Mouse (Mus musculus) layer of hippocampus, postnatal 10 days (tissue): ENCODE results near the gene Rpusd4. TPM values are rescaled to one million over a fixed set of nuclear protein-coding genes. Genes with fewer than 3 reads are reported as not detected.

Experiments used
- DNase-seq, 2 experiments: peaks; one replicate each; pipeline ENCODE4 v3.0.0; 2021; ENCODE audit warnings: low spot score in 2 of 2
- long read RNA-seq: library from polyadenylated mRNA; stranded (forward); transcript quantifications from one replicate; pipeline ENCODE4 v2.0.0, GENCODE M21; 2023
- total RNA-seq, 2 experiments: library from RNA; stranded (reverse); gene quantifications; 2 replicates each; pipeline ENCODE4 v1.2.3; 2021

The Rpusd4 gene
- 10 to 100 TPM; 10.6 to 10.7 TPM for total RNA-seq
- long read RNA-seq, partial matches to known transcripts = 1 of 8 reads
- long read RNA-seq, other reads (novel, unspliced or antisense) = 4 of 8 reads

GRCm38 (mm10) chr9:35267146-35267975 is at the start of gene Rpusd4, which contains the start of gene Fam118b:
Rpusd4 (plus strand) TSS chr9:35267865.
Fam118b (minus strand) TSS chr9:35267805.
- DNase-seq = peak; percentile 88 to 93

- no peak for DNase-seq
These were observed 49.7 kb upstream of the Rpusd4 start for GRCm38 (mm10) chr9:35217963-35218362.

- DNase-seq = no peak
These were observed 44.2 kb upstream of the Rpusd4 start for GRCm38 (mm10) chr9:35223466-35223865.

GRCm38 (mm10) chr9:35228671-35229070 is 39.0 kb upstream of the Rpusd4 start:
- DNase-seq = no peak

- no peak for DNase-seq
These were observed 31.7 kb upstream of the Rpusd4 start for GRCm38 (mm10) chr9:35235996-35236395.

GRCm38 (mm10) chr9:35238371-35238770 is 29.3 kb upstream of the Rpusd4 start:
- no peak for DNase-seq

GRCm38 (mm10) chr9:35238915-35239571 is 28.6 kb upstream of the Rpusd4 start:
- DNase-seq = no peak

GRCm38 (mm10) chr9:35239734-35240133 is 27.9 kb upstream of the Rpusd4 start:
- DNase-seq = no peak

GRCm38 (mm10) chr9:35247405-35247804 is 20.3 kb upstream of the Rpusd4 start:
- DNase-seq = no peak

GRCm38 (mm10) chr9:35249476-35249875 is 18.2 kb upstream of the Rpusd4 start:
- DNase-seq = no peak

GRCm38 (mm10) chr9:35257365-35257764 is 10.3 kb upstream of the Rpusd4 start:
- DNase-seq = no peak

GRCm38 (mm10) chr9:35262418-35262817 is 5.2 kb upstream of the Rpusd4 start:
- no peak for DNase-seq

GRCm38 (mm10) chr9:35263431-35263830 is 4.2 kb upstream of the Rpusd4 start:
- DNase-seq = no peak

GRCm38 (mm10) chr9:35264509-35264908 is 3.2 kb upstream of the Rpusd4 start:
- DNase-seq = no peak

- DNase-seq = no peak
These were observed 481 bp downstream of the Rpusd4 start for GRCm38 (mm10) chr9:35267976-35268715.

GRCm38 (mm10) chr9:35277855-35278365 is 10.2 kb downstream of the Rpusd4 start:
- DNase-seq = no peak

- DNase-seq = no peak
These were observed 10.8 kb downstream of the Rpusd4 start for GRCm38 (mm10) chr9:35278451-35278850.

GRCm38 (mm10) chr9:35282006-35282850 is 14.6 kb downstream of the Rpusd4 start:
- peak; percentile 66 to 77 for DNase-seq

GRCm38 (mm10) chr9:35282851-35283200 is 15.2 kb downstream of the Rpusd4 start:
- DNase-seq = no peak

- DNase-seq = no peak
These were observed 15.9 kb downstream of the Rpusd4 start for GRCm38 (mm10) chr9:35283415-35284069.
